Mouse (Mus musculus): Measurements from ENCODE around the gene Itprip.
A peak's percentile ranks its signal among the peaks of the same experiment; 100 is the strongest.

The Itprip gene

DNA sequence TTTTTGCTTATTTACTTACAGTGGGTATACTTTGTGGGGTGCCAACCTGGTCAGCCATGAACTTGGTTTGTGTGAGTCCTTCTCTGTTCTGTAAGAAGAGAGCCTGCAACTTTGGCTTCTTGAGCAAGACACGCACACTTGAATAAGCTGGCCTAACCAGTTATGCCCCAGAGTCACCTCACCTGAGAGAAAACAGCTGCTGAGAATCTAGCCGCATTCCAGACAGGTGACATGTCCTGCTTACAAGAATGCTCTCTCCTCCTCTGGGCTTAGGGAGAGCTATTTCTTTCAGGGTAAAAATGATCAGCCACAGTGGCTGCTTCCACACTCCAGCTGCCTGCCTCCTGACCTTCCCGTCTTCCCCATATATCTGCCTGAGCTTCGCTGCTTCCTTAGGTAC is 9.9 kb upstream of the Itprip start:
- Histone ChIP-seq H3K36me3 (ENCODE audit: control insufficient read depth, insufficient read depth, low read length, poor library complexity, severe bottlenecking) (no peaks in the 10 kb centered on the region), H3K27me3 (ENCODE audit: control insufficient read depth, insufficient read depth, low read length, poor library complexity, severe bottlenecking) (no peaks in the 10 kb centered on the region)
- no peak for DNase-seq (ENCODE audit: low read depth, low spot score)

GRCm38 (mm10) chr19:47927032-47927431 is 7.9 kb upstream of the Itprip start:
- Histone ChIP-seq H3K36me3 (ENCODE audit: control insufficient read depth, insufficient read depth, low read length, poor library complexity, severe bottlenecking) (no peaks in the 10 kb centered on the region), H3K27me3 (ENCODE audit: control insufficient read depth, insufficient read depth, low read length, poor library complexity, severe bottlenecking) (no peaks in the 10 kb centered on the region)
- no peak for DNase-seq (ENCODE audit: low read depth, low spot score)

DNA sequence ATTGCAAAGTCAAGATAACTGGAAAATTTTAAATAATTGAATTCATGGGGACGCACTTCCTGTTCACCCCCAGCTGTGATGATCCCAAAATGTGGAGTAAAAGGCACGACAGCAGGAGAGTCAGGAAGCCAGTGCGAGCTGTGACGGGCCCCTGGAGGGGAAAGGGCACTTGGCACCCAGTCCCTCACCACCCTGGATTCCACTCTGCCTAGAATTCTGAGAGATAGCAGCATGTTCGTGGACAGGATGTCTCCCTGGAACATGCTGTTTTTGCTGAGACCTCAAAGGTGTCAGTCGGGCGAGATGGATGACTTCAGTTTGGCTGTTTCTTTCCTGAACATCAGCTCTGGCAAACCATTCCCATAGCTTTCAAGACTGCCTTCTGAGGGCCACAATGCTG is 6.7 kb upstream of the Itprip start:
- Histone ChIP-seq H3K36me3 (ENCODE audit: control insufficient read depth, insufficient read depth, low read length, poor library complexity, severe bottlenecking) (no peaks in the 10 kb centered on the region), H3K27me3 (ENCODE audit: control insufficient read depth, insufficient read depth, low read length, poor library complexity, severe bottlenecking) (no peaks in the 10 kb centered on the region)
- no peak for DNase-seq (ENCODE audit: low read depth, low spot score)

GRCm38 (mm10) chr19:47919966-47920375 is 872 bp upstream of the Itprip start:
- H3K36me3 ChIP-seq (ENCODE audit: control insufficient read depth, insufficient read depth, low read length, poor library complexity, severe bottlenecking) = no peaks in the 10 kb centered on the region; the same call in 1 of the 2 replicates
- H3K27me3 ChIP-seq (ENCODE audit: control insufficient read depth, insufficient read depth, low read length, poor library complexity, severe bottlenecking) = no peaks in the 10 kb centered on the region
- no peak for DNase-seq (ENCODE audit: low read depth, low spot score)

- peak; percentile 81 for DNase-seq (ENCODE audit: low read depth, low spot score)
- H3K36me3 ChIP-seq (ENCODE audit: control insufficient read depth, insufficient read depth, low read length, poor library complexity, severe bottlenecking) = peaks cover 2% of the 10 kb centered on the region; the same call in 1 of the 2 replicates
- H3K27me3 ChIP-seq (ENCODE audit: control insufficient read depth, insufficient read depth, low read length, poor library complexity, severe bottlenecking) = no peaks in the 10 kb centered on the region
Measured at GRCm38 (mm10) chr19:47918455-47919101, 521 bp downstream of the Itprip start.

DNA sequence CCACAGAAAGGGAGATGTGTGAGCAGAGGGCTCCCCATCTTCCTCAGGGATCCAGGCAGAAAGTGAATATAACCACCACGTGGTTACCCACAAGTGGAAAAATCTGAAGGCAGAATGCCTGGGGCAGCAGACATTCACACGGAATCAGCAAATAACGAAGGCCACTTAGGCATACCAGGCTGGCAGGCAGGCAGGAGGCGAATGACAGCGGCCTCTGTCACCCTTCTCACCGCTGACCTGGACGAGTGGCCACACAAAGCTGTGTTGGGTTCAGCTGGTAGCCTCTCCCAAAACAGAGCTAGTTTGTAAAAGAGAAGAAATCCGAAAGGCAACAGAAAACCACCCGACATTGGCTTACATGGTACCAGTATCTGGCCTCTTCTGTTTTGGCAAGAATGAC is 1.1 kb downstream of the Itprip start:
- no peak for DNase-seq (ENCODE audit: low read depth, low spot score)

GRCm38 (mm10) chr19:47917396-47917795 is 1.7 kb downstream of the Itprip start:
- no peaks in the 10 kb centered on the region for H3K27me3 ChIP-seq (ENCODE audit: control insufficient read depth, insufficient read depth, low read length, poor library complexity, severe bottlenecking)
- no peak for DNase-seq (ENCODE audit: low read depth, low spot score)
- peaks cover 2% of the 10 kb centered on the region; the same call in 1 of the 2 replicates for H3K36me3 ChIP-seq (ENCODE audit: control insufficient read depth, insufficient read depth, low read length, poor library complexity, severe bottlenecking)

More for the DNA sequence above, 1.1 kb downstream of the Itprip start:
- Histone ChIP-seq H3K27me3 (ENCODE audit: control insufficient read depth, insufficient read depth, low read length, poor library complexity, severe bottlenecking) (no peaks in the 10 kb centered on the region), H3K36me3 (ENCODE audit: control insufficient read depth, insufficient read depth, low read length, poor library complexity, severe bottlenecking) (peaks cover 2% of the 10 kb centered on the region; the same call in 1 of the 2 replicates)

DNA sequence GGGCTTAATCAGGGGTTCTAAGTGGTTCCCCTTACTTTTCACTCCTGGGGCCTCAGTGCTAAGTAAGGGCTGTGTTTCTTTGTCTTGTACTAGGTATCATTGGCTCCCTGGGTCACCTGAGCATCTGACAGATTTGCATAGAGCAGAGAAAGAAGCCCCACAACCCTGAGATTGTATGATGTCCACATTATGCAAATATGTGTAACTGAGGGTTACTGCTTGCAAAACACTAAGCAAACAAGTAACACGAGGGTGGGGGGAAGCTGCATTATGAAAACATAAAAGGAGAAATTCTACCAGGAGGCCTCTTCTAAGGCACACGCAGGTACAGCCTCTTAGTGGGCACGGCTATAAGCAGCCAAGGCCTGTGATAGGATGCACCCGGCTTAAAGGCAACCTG is 3.8 kb downstream of the Itprip start:
- H3K27me3 ChIP-seq (ENCODE audit: control insufficient read depth, insufficient read depth, low read length, poor library complexity, severe bottlenecking) = no peaks in the 10 kb centered on the region
- peaks cover 2% of the 10 kb centered on the region; the same call in 1 of the 2 replicates for H3K36me3 ChIP-seq (ENCODE audit: control insufficient read depth, insufficient read depth, low read length, poor library complexity, severe bottlenecking)
- peak; percentile 86 for DNase-seq (ENCODE audit: low read depth, low spot score)

DNA sequence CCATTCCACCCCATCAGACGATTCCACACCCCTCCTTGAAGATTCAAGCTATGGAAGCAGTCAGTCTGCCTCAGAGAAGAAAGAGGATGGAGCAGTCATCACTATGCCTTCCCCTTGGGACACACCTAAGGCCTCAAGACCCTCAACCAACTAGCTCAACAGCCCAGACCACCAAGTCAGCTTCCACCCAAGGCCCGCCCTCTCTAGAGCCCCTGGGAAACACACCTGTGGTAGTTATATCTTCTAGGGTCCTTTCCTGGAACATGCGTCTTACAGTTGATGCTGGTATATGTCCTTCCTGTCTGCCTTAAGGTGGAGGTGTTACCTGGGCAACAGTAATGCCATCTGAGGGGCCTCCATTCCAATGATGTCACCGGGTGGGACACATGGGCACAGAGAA is 4.9 kb downstream of the Itprip start:
- Histone ChIP-seq H3K36me3 (ENCODE audit: control insufficient read depth, insufficient read depth, low read length, poor library complexity, severe bottlenecking) (peaks cover 2% of the 10 kb centered on the region; the same call in 1 of the 2 replicates), H3K27me3 (ENCODE audit: control insufficient read depth, insufficient read depth, low read length, poor library complexity, severe bottlenecking) (no peaks in the 10 kb centered on the region)
- no peak for DNase-seq (ENCODE audit: low read depth, low spot score)

- DNase-seq (ENCODE audit: low read depth, low spot score) = no peak
- Histone ChIP-seq H3K27me3 (ENCODE audit: control insufficient read depth, insufficient read depth, low read length, poor library complexity, severe bottlenecking) (no peaks in the 10 kb centered on the region), H3K36me3 (ENCODE audit: control insufficient read depth, insufficient read depth, low read length, poor library complexity, severe bottlenecking) (peaks cover 2% of the 10 kb centered on the region; the same call in 1 of the 2 replicates)
Measured at GRCm38 (mm10) chr19:47913344-47913743, 5.8 kb downstream of the Itprip start.

DNA sequence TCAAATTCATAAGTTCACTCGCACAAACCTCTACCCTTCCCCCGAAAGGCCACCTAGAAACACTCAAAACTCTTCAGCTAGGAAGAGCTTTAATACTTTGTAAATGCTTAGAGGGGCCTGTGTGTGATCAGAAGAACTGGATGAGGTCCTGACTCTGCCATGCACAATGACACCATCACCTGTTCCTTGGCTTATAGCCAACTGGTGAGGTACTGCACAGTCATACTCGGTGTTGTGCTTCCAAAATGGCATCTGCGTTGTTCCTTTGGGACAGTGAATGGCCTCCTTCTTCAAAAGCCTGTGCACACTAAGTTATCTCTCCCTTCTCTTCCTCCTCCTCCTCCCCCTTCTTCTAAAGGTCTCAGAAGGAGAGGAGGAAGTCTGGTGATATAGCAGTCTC is 8.3 kb downstream of the Itprip start:
- H3K27me3 ChIP-seq (ENCODE audit: control insufficient read depth, insufficient read depth, low read length, poor library complexity, severe bottlenecking) = no peaks in the 10 kb centered on the region
- peaks cover 2% of the 10 kb centered on the region; the same call in 1 of the 2 replicates for H3K36me3 ChIP-seq (ENCODE audit: control insufficient read depth, insufficient read depth, low read length, poor library complexity, severe bottlenecking)
- no peak for DNase-seq (ENCODE audit: low read depth, low spot score)

DNA sequence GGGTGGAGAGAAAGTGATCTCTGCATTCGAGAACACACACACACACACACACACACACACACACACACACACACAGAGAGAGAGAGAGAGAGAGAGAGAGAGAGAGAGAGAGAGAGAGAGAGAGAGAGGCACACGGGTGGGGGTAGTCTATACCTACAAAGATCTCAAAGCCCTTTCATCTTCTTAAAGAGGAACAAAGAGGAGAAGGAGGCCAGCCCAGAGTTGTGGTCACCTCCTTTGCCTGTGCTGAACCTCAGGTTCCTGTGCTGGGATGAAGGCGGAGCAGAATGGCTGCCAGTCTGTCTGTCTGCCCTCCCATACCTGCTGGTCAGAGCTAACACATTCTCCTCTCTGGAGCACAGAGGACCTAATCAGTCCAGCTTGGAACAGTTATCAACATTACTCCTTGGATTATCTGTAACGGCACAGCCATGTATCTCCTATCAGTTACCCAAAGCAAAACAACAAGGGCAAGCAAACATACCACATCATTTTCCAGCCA is 8.9 kb downstream of the Itprip start:
- H3K36me3 ChIP-seq (ENCODE audit: control insufficient read depth, insufficient read depth, low read length, poor library complexity, severe bottlenecking) = peaks cover 2% of the 10 kb centered on the region; the same call in 1 of the 2 replicates
- peak; percentile 68 for DNase-seq (ENCODE audit: low read depth, low spot score)
- no peaks in the 10 kb centered on the region for H3K27me3 ChIP-seq (ENCODE audit: control insufficient read depth, insufficient read depth, low read length, poor library complexity, severe bottlenecking)

- no peaks in the 10 kb centered on the region for H3K27me3 ChIP-seq (ENCODE audit: control insufficient read depth, insufficient read depth, low read length, poor library complexity, severe bottlenecking)
- H3K36me3 ChIP-seq (ENCODE audit: control insufficient read depth, insufficient read depth, low read length, poor library complexity, severe bottlenecking) = peaks cover 2% of the 10 kb centered on the region; the same call in 1 of the 2 replicates
- no peak for DNase-seq (ENCODE audit: low read depth, low spot score)
Measured at GRCm38 (mm10) chr19:47909387-47910116, 9.5 kb downstream of the Itprip start.

DNA sequence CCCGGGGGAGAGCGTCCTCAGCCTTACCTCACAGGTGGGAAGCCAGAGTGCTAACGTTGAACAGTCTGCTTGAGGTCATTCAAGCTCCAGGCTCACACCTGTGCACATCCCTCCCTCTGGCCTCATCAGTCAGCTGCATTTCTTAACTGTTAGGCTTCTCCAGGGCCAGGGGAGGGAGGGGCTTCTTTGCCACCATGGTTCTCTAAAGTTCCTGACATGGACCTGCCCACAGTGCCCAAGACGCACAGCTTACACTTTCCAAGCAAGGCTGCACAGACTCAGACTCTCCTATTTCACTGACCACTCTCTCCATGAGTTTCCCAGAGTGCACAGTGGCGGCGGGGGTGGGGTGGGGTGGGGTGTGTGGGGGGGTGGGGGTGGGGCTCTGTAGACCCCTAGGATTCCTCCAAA is 10.1 kb downstream of the Itprip start:
- no peak for DNase-seq (ENCODE audit: low read depth, low spot score)
- no peaks in the 10 kb centered on the region for H3K27me3 ChIP-seq (ENCODE audit: control insufficient read depth, insufficient read depth, low read length, poor library complexity, severe bottlenecking)

GRCm38 (mm10) chr19:47907596-47907995 is 11.5 kb downstream of the Itprip start:
- H3K27me3 ChIP-seq (ENCODE audit: control insufficient read depth, insufficient read depth, low read length, poor library complexity, severe bottlenecking) = no peaks in the 10 kb centered on the region
- no peak for DNase-seq (ENCODE audit: low read depth, low spot score)
- H3K36me3 ChIP-seq (ENCODE audit: control insufficient read depth, insufficient read depth, low read length, poor library complexity, severe bottlenecking) = no peaks in the 10 kb centered on the region; the same call in 1 of the 2 replicates

More for the DNA sequence above, 10.1 kb downstream of the Itprip start:
- peaks cover under 1% of the 10 kb centered on the region; the same call in 1 of the 2 replicates for H3K36me3 ChIP-seq (ENCODE audit: control insufficient read depth, insufficient read depth, low read length, poor library complexity, severe bottlenecking)
